In the genomic region with DNA sequence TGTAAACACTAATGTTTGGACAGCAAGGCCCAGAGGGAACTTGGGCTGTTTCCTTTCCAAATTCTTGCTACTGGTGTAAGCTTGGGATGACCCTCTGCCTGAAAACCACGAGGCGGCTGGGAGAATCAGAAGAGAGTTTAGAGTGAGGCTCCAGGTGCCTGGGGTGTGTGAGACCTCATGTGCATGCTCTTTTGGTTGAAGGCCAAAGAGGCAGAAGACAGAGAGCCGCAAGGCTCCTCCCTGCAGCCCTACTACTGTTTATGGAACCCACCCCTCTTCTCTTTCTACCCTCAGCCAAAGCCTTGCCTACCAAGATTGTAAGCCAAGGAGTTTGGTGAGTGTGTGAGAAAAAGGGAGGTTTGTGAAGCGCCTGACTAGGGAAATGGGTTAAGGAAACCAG, we compare ENCODE assay signal across 7 mouse cellular contexts. TPM values are rescaled to one million over a fixed set of nuclear protein-coding genes. Genes with fewer than 3 reads are reported as not detected.
DNase-seq lines count a peak whose midpoint lies in the region; ATAC-seq and TF ChIP-seq lines count a peak whose summit lies in the region.

No protein-coding gene starts in this region.

- peak overlapping the region; percentile 91 for H3K4me2 ChIP-seq in lung, embryonic 14.5 days
- H3K4me2 ChIP-seq in forebrain, embryonic 14.5 days (ENCODE audit: low read length): peak overlapping the region; percentile 61
- H3K4me2 ChIP-seq in limb, embryonic 14.5 days (replicated peaks; ENCODE audit: low read depth, low read length, severe bottlenecking): peak overlapping the region; percentile 85
- peak overlapping the region; percentile 93 for H3K4me2 ChIP-seq in stomach, embryonic 15.5 days

- no peaks in the 10 kb centered on the region for H3K9me3 ChIP-seq in lung, embryonic 14.5 days (ENCODE audit: low read depth, low read length)
- H3K9me3 ChIP-seq in forebrain, embryonic 14.5 days (replicated peaks; ENCODE audit: control insufficient read depth, low read length): no peaks in the 10 kb centered on the region
- no peaks in the 10 kb centered on the region for H3K9me3 ChIP-seq in limb, embryonic 14.5 days (ENCODE audit: control insufficient read depth, low read length)
- no peaks in the 10 kb centered on the region for H3K9me3 ChIP-seq in stomach, embryonic 15.5 days

- H3K36me3 ChIP-seq in lung, embryonic 14.5 days (ENCODE audit: insufficient read depth): peaks cover 7% of the 10 kb centered on the region; the same call in 1 of the 2 replicates
- no peaks in the 10 kb centered on the region; the same call in 1 of the 2 replicates for H3K36me3 ChIP-seq in forebrain, embryonic 14.5 days (ENCODE audit: control insufficient read depth, insufficient read depth, low read length)
- H3K36me3 ChIP-seq in limb, embryonic 14.5 days (ENCODE audit: control insufficient read depth, insufficient read depth, low read length): no peaks in the 10 kb centered on the region; the same call in 1 of the 2 replicates
- H3K36me3 ChIP-seq in stomach, embryonic 15.5 days: no peaks in the 10 kb centered on the region
- no peaks in the 10 kb centered on the region for H3K36me3 ChIP-seq in kidney, adult 2 months (ENCODE audit: control insufficient read depth, insufficient read depth, low read length)

- H3K9ac ChIP-seq in lung, embryonic 14.5 days: peak overlapping the region; percentile 72
- peak overlapping the region; percentile 87 for H3K9ac ChIP-seq in forebrain, embryonic 14.5 days (ENCODE audit: low read length)
- H3K9ac ChIP-seq in limb, embryonic 14.5 days (ENCODE audit: low read depth, low read length, severe bottlenecking): peak overlapping the region; percentile 67
- H3K9ac ChIP-seq in stomach, embryonic 15.5 days: peak overlapping the region; percentile 30; the same call in 1 of the 2 replicates

- no peak for DNase-seq in lung, embryonic 14.5 days
- no peak for DNase-seq in lung, postnatal 4 days
- no peak for DNase-seq in forebrain, embryonic 14.5 days (ENCODE audit: low spot score)
- no peak for DNase-seq in limb, embryonic 14.5 days (ENCODE audit: low spot score)
- DNase-seq in urinary bladder, adult 2 months (ENCODE audit: low spot score): no peak
- DNase-seq in kidney, adult 2 months: no peak

- H3K4me3 ChIP-seq in lung, embryonic 14.5 days (ENCODE audit: low read depth, low read length): peak overlapping the region; percentile 67
- peak overlapping the region; percentile 75 for H3K4me3 ChIP-seq in forebrain, embryonic 14.5 days (ENCODE audit: low read depth, low read length)
- H3K4me3 ChIP-seq in limb, embryonic 14.5 days (replicated peaks; ENCODE audit: low read length): peak overlapping the region; percentile 69
- peak overlapping the region; percentile 75 for H3K4me3 ChIP-seq in stomach, embryonic 15.5 days (replicated peaks)
- H3K4me3 ChIP-seq in kidney, adult 2 months (ENCODE audit: insufficient read depth, low read depth, low read length): no peak overlapping the region

- 0 out of 2 replicates have a peak overlapping the region, but pooled peaks have one; percentile 42 for H3K27ac ChIP-seq in lung, embryonic 14.5 days (ENCODE audit: low read depth)
- peak overlapping the region; percentile 87; the same call in 1 of the 2 replicates for H3K27ac ChIP-seq in forebrain, embryonic 14.5 days (ENCODE audit: low read depth, low read length)
- H3K27ac ChIP-seq in limb, embryonic 14.5 days (replicated peaks; ENCODE audit: low read depth, low read length): no peak overlapping the region
- H3K27ac ChIP-seq in stomach, embryonic 15.5 days: no peak overlapping the region
- H3K27ac ChIP-seq in kidney, adult 2 months (ENCODE audit: insufficient read depth, low read depth, low read length): no peak overlapping the region

- H3K4me1 ChIP-seq in lung, embryonic 14.5 days (ENCODE audit: insufficient read depth): peaks cover 15% of the 10 kb centered on the region
- H3K4me1 ChIP-seq in forebrain, embryonic 14.5 days (ENCODE audit: control insufficient read depth, insufficient read depth, low read length): peaks cover 31% of the 10 kb centered on the region
- H3K4me1 ChIP-seq in limb, embryonic 14.5 days (ENCODE audit: control insufficient read depth, insufficient read depth, low read length): peaks cover 34% of the 10 kb centered on the region
- H3K4me1 ChIP-seq in stomach, embryonic 15.5 days: peaks cover 51% of the 10 kb centered on the region
- peaks cover 5% of the 10 kb centered on the region; the same call in 1 of the 2 replicates for H3K4me1 ChIP-seq in kidney, adult 2 months (ENCODE audit: control insufficient read depth, insufficient read depth, low read length)

- no peaks in the 10 kb centered on the region for H3K27me3 ChIP-seq in lung, embryonic 14.5 days (ENCODE audit: insufficient read depth, low read length)
- H3K27me3 ChIP-seq in forebrain, embryonic 14.5 days (replicated peaks; ENCODE audit: control insufficient read depth, insufficient read depth, low read length): no peaks in the 10 kb centered on the region
- no peaks in the 10 kb centered on the region for H3K27me3 ChIP-seq in limb, embryonic 14.5 days (ENCODE audit: control insufficient read depth, insufficient read depth, low read length)
- no peaks in the 10 kb centered on the region for H3K27me3 ChIP-seq in stomach, embryonic 15.5 days (replicated peaks)
- H3K27me3 ChIP-seq in kidney, adult 2 months (replicated peaks; ENCODE audit: control insufficient read depth, insufficient read depth, low read length): no peaks in the 10 kb centered on the region

- 37% methylated on average over 4 of the region's 4 CpGs for WGBS in lung, embryonic 14.5 days
- WGBS in forebrain, embryonic 14.5 days: 38% methylated on average over 4 of the region's 4 CpGs
- WGBS in limb, embryonic 14.5 days: 39% methylated on average over 4 of the region's 4 CpGs
- WGBS in stomach, embryonic 15.5 days: 43% methylated on average over 4 of the region's 4 CpGs
- WGBS in kidney, adult 2 months: 58% methylated on average over 4 of the region's 4 CpGs

- TF ChIP-seq CTCF in lung, embryonic 14.5 days (IDR thresholded peaks at IDR 0.05; ENCODE audit: low read depth): no peak
- no peak for TF ChIP-seq CTCF in kidney, adult 2 months (conservative IDR thresholded peaks at IDR 0.05; ENCODE audit: insufficient read depth, insufficient read length, low read depth, low read length)

- TF ChIP-seq POLR2A in limb, embryonic 14.5 days (IDR thresholded peaks at IDR 0.05; ENCODE audit: borderline replicate concordance, extremely low read depth, insufficient read depth, insufficient read length): no peak
- TF ChIP-seq POLR2A in kidney, adult 2 months (IDR thresholded peaks at IDR 0.05; ENCODE audit: low read depth, low read length): no peak

- ATAC-seq in lung, embryonic 14.5 days (ENCODE audit: insufficient read depth): no peak
- ATAC-seq in forebrain, embryonic 14.5 days: no peak
- ATAC-seq in limb, embryonic 14.5 days (ENCODE audit: low FRiP score, low read depth): no peak
- ATAC-seq in stomach, embryonic 15.5 days (ENCODE audit: insufficient read depth, low FRiP score, low read depth): no peak

RNA-seq across cellular contexts. Expression of gene Map3k12, which starts 1.1 kb away (rescaled TPM):
- polyA plus RNA-seq in lung, embryonic 14.5 days (2014; fragmentation: Nextera tagmentation; extraction: Ambion mirVana): 13.2 and 13.9 TPM in 2 replicates
- polyA plus RNA-seq in forebrain, embryonic 14.5 days (2014; fragmentation: Nextera tagmentation; extraction: Ambion mirVana): 28.6 and 36.9 TPM in 2 replicates
- 36.3 and 38.3 TPM in 2 replicates for polyA plus RNA-seq in limb, embryonic 14.5 days (2012; rRNA removed)
- polyA plus RNA-seq in limb, embryonic 14.5 days (2014; fragmentation: Nextera tagmentation; extraction: Ambion mirVana): 15.8 and 18.7 TPM in 2 replicates
- polyA plus RNA-seq in stomach, embryonic 15.5 days (2015; fragmentation: Nextera tagmentation; extraction: Ambion mirVana): 13.4 and 15.5 TPM in 2 replicates
- 13.1 and 13.7 TPM in 2 replicates for polyA plus RNA-seq in urinary bladder, adult 2 months (2012; rRNA removed)
- 7.7 and 9.0 TPM in 2 replicates for polyA plus RNA-seq in kidney, adult 2 months (2012; rRNA removed)

RNA-seq across cellular contexts. Expression of gene Tarbp2, which starts 2.2 kb away (rescaled TPM):
- polyA plus RNA-seq in lung, embryonic 14.5 days (2014; fragmentation: Nextera tagmentation; extraction: Ambion mirVana): 74.5 and 81.2 TPM in 2 replicates
- polyA plus RNA-seq in forebrain, embryonic 14.5 days (2014; fragmentation: Nextera tagmentation; extraction: Ambion mirVana): 83.9 and 90.7 TPM in 2 replicates
- 132 and 150 TPM in 2 replicates for polyA plus RNA-seq in limb, embryonic 14.5 days (2012; rRNA removed)
- polyA plus RNA-seq in limb, embryonic 14.5 days (2014; fragmentation: Nextera tagmentation; extraction: Ambion mirVana): 78.1 and 86.6 TPM in 2 replicates
- polyA plus RNA-seq in stomach, embryonic 15.5 days (2015; fragmentation: Nextera tagmentation; extraction: Ambion mirVana): 87.3 and 92.0 TPM in 2 replicates
- 55.0 and 72.5 TPM in 2 replicates for polyA plus RNA-seq in urinary bladder, adult 2 months (2012; rRNA removed)
- 54.9 and 62.1 TPM in 2 replicates for polyA plus RNA-seq in kidney, adult 2 months (2012; rRNA removed)

RNA-seq across cellular contexts. Expression of gene Npff, which starts 9.0 kb away (rescaled TPM):
- polyA plus RNA-seq in lung, embryonic 14.5 days (2014; fragmentation: Nextera tagmentation; extraction: Ambion mirVana): 1.9 and 2.9 TPM in 2 replicates
- 1.3 and 1.4 TPM in 2 replicates for polyA plus RNA-seq in forebrain, embryonic 14.5 days (2014; fragmentation: Nextera tagmentation; extraction: Ambion mirVana)
- 13.7 and 14.4 TPM in 2 replicates for polyA plus RNA-seq in limb, embryonic 14.5 days (2012; rRNA removed)
- polyA plus RNA-seq in limb, embryonic 14.5 days (2014; fragmentation: Nextera tagmentation; extraction: Ambion mirVana): 2.5 and 2.8 TPM in 2 replicates
- 2.7 TPM in 2 replicates for polyA plus RNA-seq in stomach, embryonic 15.5 days (2015; fragmentation: Nextera tagmentation; extraction: Ambion mirVana)
- 8.1 and 8.2 TPM in 2 replicates for polyA plus RNA-seq in urinary bladder, adult 2 months (2012; rRNA removed)
- 3.4 and 5.6 TPM in 2 replicates for polyA plus RNA-seq in kidney, adult 2 months (2012; rRNA removed)

RNA-seq across cellular contexts. Expression of gene Gm10337, which starts 12.3 kb away (rescaled TPM):
- polyA plus RNA-seq in lung, embryonic 14.5 days (2014; fragmentation: Nextera tagmentation; extraction: Ambion mirVana): not detected in 2 replicates
- polyA plus RNA-seq in forebrain, embryonic 14.5 days (2014; fragmentation: Nextera tagmentation; extraction: Ambion mirVana): 13.4 TPM in 1 of 2 replicates, not detected in the other
- polyA plus RNA-seq in limb, embryonic 14.5 days (2012; rRNA removed): not detected in 2 replicates
- polyA plus RNA-seq in limb, embryonic 14.5 days (2014; fragmentation: Nextera tagmentation; extraction: Ambion mirVana): not detected in 2 replicates
- polyA plus RNA-seq in stomach, embryonic 15.5 days (2015; fragmentation: Nextera tagmentation; extraction: Ambion mirVana): 5.0 and 8.1 TPM in 2 replicates
- not detected in 2 replicates for polyA plus RNA-seq in urinary bladder, adult 2 months (2012; rRNA removed)
- not detected in 2 replicates for polyA plus RNA-seq in kidney, adult 2 months (2012; rRNA removed)

RNA-seq across cellular contexts. Expression of gene Pcbp2, which starts 45.5 kb away (rescaled TPM):
- 280 and 281 TPM in 2 replicates for polyA plus RNA-seq in lung, embryonic 14.5 days (2014; fragmentation: Nextera tagmentation; extraction: Ambion mirVana)
- 187 and 226 TPM in 2 replicates for polyA plus RNA-seq in forebrain, embryonic 14.5 days (2014; fragmentation: Nextera tagmentation; extraction: Ambion mirVana)
- polyA plus RNA-seq in limb, embryonic 14.5 days (2012; rRNA removed): 814 and 942 TPM in 2 replicates
- 324 and 328 TPM in 2 replicates for polyA plus RNA-seq in limb, embryonic 14.5 days (2014; fragmentation: Nextera tagmentation; extraction: Ambion mirVana)
- 182 and 192 TPM in 2 replicates for polyA plus RNA-seq in stomach, embryonic 15.5 days (2015; fragmentation: Nextera tagmentation; extraction: Ambion mirVana)
- polyA plus RNA-seq in urinary bladder, adult 2 months (2012; rRNA removed): 328 and 432 TPM in 2 replicates
- polyA plus RNA-seq in kidney, adult 2 months (2012; rRNA removed): 572 and 616 TPM in 2 replicates

Comparison
In these comparisons a context has a peak if more than half of its experiments do, and no peak if none do; other contexts are left out.
1. H3K27ac ChIP-seq: peak in lung, embryonic 14.5 days (single experiment) and forebrain, embryonic 14.5 days (single experiment); none in limb, embryonic 14.5 days (single experiment), stomach, embryonic 15.5 days (single experiment) and kidney, adult 2 months (single experiment).
2. H3K9ac ChIP-seq: peak in every context shown above with its lines; median percentile 87 in forebrain, embryonic 14.5 days; 72 in lung, embryonic 14.5 days; 67 in limb, embryonic 14.5 days; 30 in stomach, embryonic 15.5 days.
3. Peak in every context shown above with its lines, with median percentiles within 50 percentile points of each other: H3K4me2 ChIP-seq.